Mouse (Mus musculus): ENCODE measurements around the gene Podn. TPM values are rescaled to one million over a fixed set of nuclear protein-coding genes. Genes with fewer than 3 reads are reported as not detected.
"Not testable (repeated sequence)": the region's sequence is repeated elsewhere in the genome, so short reads cannot be mapped to it uniquely, and the experiment has no call there.

The Podn gene
- polyA plus RNA-seq (2014; fragmentation: Nextera tagmentation; extraction: Ambion mirVana) = 0.35 and 1.0 TPM in 2 replicates

- Histone ChIP-seq H3K9me3 (ENCODE audit: control insufficient read depth, low read length) (no peaks in the 10 kb centered on the region), H3K4me1 (ENCODE audit: control insufficient read depth, insufficient read depth, low read length) (no peaks in the 10 kb centered on the region), H3K4me3 (ENCODE audit: low read depth, low read length) (no peak within 1 kb of the TSS), H3K9ac (ENCODE audit: low read length) (no peak within 1 kb of the TSS), H3K36me3 (ENCODE audit: control insufficient read depth, insufficient read depth, low read length) (no peaks in the 10 kb centered on the region), H3K4me2 (ENCODE audit: low read depth, severe bottlenecking) (no peak within 1 kb of the TSS), H3K27ac (replicated peaks; ENCODE audit: low read depth, low read length) (no peak within 1 kb of the TSS), H3K27me3 (ENCODE audit: control insufficient read depth, insufficient read depth, low read length) (no peaks in the 10 kb centered on the region)
- DNase-seq (ENCODE audit: low spot score) = no peak
- no peak for ATAC-seq (ENCODE audit: insufficient number of reproducible peaks, low FRiP score, low TSS enrichment, low read depth)
- 80% methylated on average over 4 of the region's 4 CpGs for WGBS
Observed at GRCm38 (mm10) chr4:108096345-108096744, at the start of gene Podn. TSS of gene Podn (minus strand) at chr4:108096445.

GRCm38 (mm10) chr4:108145554-108145953, 49.3 kb upstream of the Podn start:
- 47% methylated on average over 3 of the region's 3 CpGs for WGBS
- not testable (repeated sequence) for H3K4me3 ChIP-seq (ENCODE audit: low read depth, low read length); H3K4me2 ChIP-seq (ENCODE audit: low read depth, severe bottlenecking); ATAC-seq (ENCODE audit: insufficient number of reproducible peaks, low FRiP score, low TSS enrichment, low read depth); H3K36me3 ChIP-seq (ENCODE audit: control insufficient read depth, insufficient read depth, low read length); H3K9me3 ChIP-seq (ENCODE audit: control insufficient read depth, low read length); DNase-seq (ENCODE audit: low spot score); H3K9ac ChIP-seq (ENCODE audit: low read length); H3K4me1 ChIP-seq (ENCODE audit: control insufficient read depth, insufficient read depth, low read length); H3K27me3 ChIP-seq (ENCODE audit: control insufficient read depth, insufficient read depth, low read length); H3K27ac ChIP-seq (replicated peaks; ENCODE audit: low read depth, low read length)

- no peaks in the 10 kb centered on the region for H3K4me1 ChIP-seq (ENCODE audit: control insufficient read depth, insufficient read depth, low read length)
- H3K9ac ChIP-seq (ENCODE audit: low read length) = no peak within 1 kb of the TSS
- 85% methylated on average over 1 of the region's 1 CpGs for WGBS
- H3K27me3 ChIP-seq (ENCODE audit: control insufficient read depth, insufficient read depth, low read length) = no peaks in the 10 kb centered on the region
- no peak for ATAC-seq (ENCODE audit: insufficient number of reproducible peaks, low FRiP score, low TSS enrichment, low read depth)
- no peak for DNase-seq (ENCODE audit: low spot score)
- H3K4me3 ChIP-seq (ENCODE audit: low read depth, low read length) = no peak within 1 kb of the TSS
- no peak within 1 kb of the TSS for H3K4me2 ChIP-seq (ENCODE audit: low read depth, severe bottlenecking)
- H3K36me3 ChIP-seq (ENCODE audit: control insufficient read depth, insufficient read depth, low read length) = no peaks in the 10 kb centered on the region
- H3K9me3 ChIP-seq (ENCODE audit: control insufficient read depth, low read length) = no peaks in the 10 kb centered on the region; the same call in 1 of the 2 replicates
- no peak within 1 kb of the TSS for H3K27ac ChIP-seq (replicated peaks; ENCODE audit: low read depth, low read length)
Observed at GRCm38 (mm10) chr4:108144880-108145279, 48.6 kb upstream of the Podn start, which contains the start of gene Scp2. TSS of gene Scp2 (minus strand) at chr4:108144998.

GRCm38 (mm10) chr4:108143778-108144177, 47.5 kb upstream of the Podn start:
- Histone ChIP-seq H3K36me3 (ENCODE audit: control insufficient read depth, insufficient read depth, low read length) (no peaks in the 10 kb centered on the region), H3K4me3 (ENCODE audit: low read depth, low read length) (no peak overlapping the region), H3K9ac (ENCODE audit: low read length) (no peak overlapping the region), H3K4me2 (ENCODE audit: low read depth, severe bottlenecking) (no peak overlapping the region), H3K9me3 (ENCODE audit: control insufficient read depth, low read length) (no peaks in the 10 kb centered on the region; the same call in 1 of the 2 replicates), H3K4me1 (ENCODE audit: control insufficient read depth, insufficient read depth, low read length) (no peaks in the 10 kb centered on the region), H3K27me3 (ENCODE audit: control insufficient read depth, insufficient read depth, low read length) (no peaks in the 10 kb centered on the region), H3K27ac (replicated peaks; ENCODE audit: low read depth, low read length) (no peak overlapping the region)
- ATAC-seq (ENCODE audit: insufficient number of reproducible peaks, low FRiP score, low TSS enrichment, low read depth) (no peak), DNase-seq (ENCODE audit: low spot score) (no peak)

GRCm38 (mm10) chr4:108143178-108143577, 46.9 kb upstream of the Podn start:
- not testable (repeated sequence) for DNase-seq (ENCODE audit: low spot score); H3K9me3 ChIP-seq (ENCODE audit: control insufficient read depth, low read length); H3K4me3 ChIP-seq (ENCODE audit: low read depth, low read length); H3K4me2 ChIP-seq (ENCODE audit: low read depth, severe bottlenecking); H3K27me3 ChIP-seq (ENCODE audit: control insufficient read depth, insufficient read depth, low read length); H3K36me3 ChIP-seq (ENCODE audit: control insufficient read depth, insufficient read depth, low read length); H3K27ac ChIP-seq (replicated peaks; ENCODE audit: low read depth, low read length); H3K4me1 ChIP-seq (ENCODE audit: control insufficient read depth, insufficient read depth, low read length); ATAC-seq (ENCODE audit: insufficient number of reproducible peaks, low FRiP score, low TSS enrichment, low read depth); H3K9ac ChIP-seq (ENCODE audit: low read length)
- 93% methylated on average over 2 of the region's 2 CpGs for WGBS

GRCm38 (mm10) chr4:108136938-108137337, 40.7 kb upstream of the Podn start:
- ATAC-seq (ENCODE audit: insufficient number of reproducible peaks, low FRiP score, low TSS enrichment, low read depth) (no peak), DNase-seq (ENCODE audit: low spot score) (no peak)
- 92% methylated on average over 5 of the region's 5 CpGs for WGBS
- Histone ChIP-seq H3K4me2 (ENCODE audit: low read depth, severe bottlenecking) (no peak overlapping the region), H3K27me3 (ENCODE audit: control insufficient read depth, insufficient read depth, low read length) (no peaks in the 10 kb centered on the region), H3K9ac (ENCODE audit: low read length) (no peak overlapping the region), H3K27ac (replicated peaks; ENCODE audit: low read depth, low read length) (no peak overlapping the region), H3K36me3 (ENCODE audit: control insufficient read depth, insufficient read depth, low read length) (no peaks in the 10 kb centered on the region), H3K4me1 (ENCODE audit: control insufficient read depth, insufficient read depth, low read length) (no peaks in the 10 kb centered on the region), H3K9me3 (ENCODE audit: control insufficient read depth, low read length) (no peaks in the 10 kb centered on the region), H3K4me3 (ENCODE audit: low read depth, low read length) (no peak overlapping the region)

GRCm38 (mm10) chr4:108130452-108130851, 34.2 kb upstream of the Podn start:
- H3K9me3 ChIP-seq (ENCODE audit: control insufficient read depth, low read length) = no peaks in the 10 kb centered on the region
- no peaks in the 10 kb centered on the region for H3K4me1 ChIP-seq (ENCODE audit: control insufficient read depth, insufficient read depth, low read length)
- no peaks in the 10 kb centered on the region for H3K27me3 ChIP-seq (ENCODE audit: control insufficient read depth, insufficient read depth, low read length)
- ATAC-seq (ENCODE audit: insufficient number of reproducible peaks, low FRiP score, low TSS enrichment, low read depth) (no peak), DNase-seq (ENCODE audit: low spot score) (no peak)
- H3K4me2 ChIP-seq (ENCODE audit: low read depth, severe bottlenecking) = no peak overlapping the region
- 88% methylated on average over 3 of the region's 3 CpGs for WGBS
- no peaks in the 10 kb centered on the region for H3K36me3 ChIP-seq (ENCODE audit: control insufficient read depth, insufficient read depth, low read length)
- H3K9ac ChIP-seq (ENCODE audit: low read length) = no peak overlapping the region
- H3K27ac ChIP-seq (replicated peaks; ENCODE audit: low read depth, low read length) = no peak overlapping the region
- no peak overlapping the region for H3K4me3 ChIP-seq (ENCODE audit: low read depth, low read length)

GRCm38 (mm10) chr4:108128339-108128738, 32.1 kb upstream of the Podn start:
- DNase-seq (ENCODE audit: low spot score) = no peak
- H3K27me3 ChIP-seq (ENCODE audit: control insufficient read depth, insufficient read depth, low read length) = no peaks in the 10 kb centered on the region
- H3K4me1 ChIP-seq (ENCODE audit: control insufficient read depth, insufficient read depth, low read length) = no peaks in the 10 kb centered on the region
- no peaks in the 10 kb centered on the region for H3K36me3 ChIP-seq (ENCODE audit: control insufficient read depth, insufficient read depth, low read length)
- H3K27ac ChIP-seq (replicated peaks; ENCODE audit: low read depth, low read length) = no peak overlapping the region
- H3K4me2 ChIP-seq (ENCODE audit: low read depth, severe bottlenecking) = no peak overlapping the region
- ATAC-seq (ENCODE audit: insufficient number of reproducible peaks, low FRiP score, low TSS enrichment, low read depth) = no peak
- no peak overlapping the region for H3K4me3 ChIP-seq (ENCODE audit: low read depth, low read length)
- H3K9me3 ChIP-seq (ENCODE audit: control insufficient read depth, low read length) = no peaks in the 10 kb centered on the region
- no peak overlapping the region for H3K9ac ChIP-seq (ENCODE audit: low read length)
- 94% methylated on average over 2 of the region's 2 CpGs for WGBS

GRCm38 (mm10) chr4:108127516-108127915, 31.3 kb upstream of the Podn start:
- no peak for DNase-seq (ENCODE audit: low spot score)
- 84% methylated on average over 5 of the region's 5 CpGs for WGBS
- Histone ChIP-seq H3K27ac (replicated peaks; ENCODE audit: low read depth, low read length) (no peak overlapping the region), H3K9ac (ENCODE audit: low read length) (no peak overlapping the region), H3K27me3 (ENCODE audit: control insufficient read depth, insufficient read depth, low read length) (no peaks in the 10 kb centered on the region), H3K9me3 (ENCODE audit: control insufficient read depth, low read length) (no peaks in the 10 kb centered on the region), H3K4me2 (ENCODE audit: low read depth, severe bottlenecking) (no peak overlapping the region), H3K36me3 (ENCODE audit: control insufficient read depth, insufficient read depth, low read length) (no peaks in the 10 kb centered on the region), H3K4me1 (ENCODE audit: control insufficient read depth, insufficient read depth, low read length) (no peaks in the 10 kb centered on the region), H3K4me3 (ENCODE audit: low read depth, low read length) (no peak overlapping the region)
- ATAC-seq (ENCODE audit: insufficient number of reproducible peaks, low FRiP score, low TSS enrichment, low read depth) = no peak
